In the genomic region with DNA sequence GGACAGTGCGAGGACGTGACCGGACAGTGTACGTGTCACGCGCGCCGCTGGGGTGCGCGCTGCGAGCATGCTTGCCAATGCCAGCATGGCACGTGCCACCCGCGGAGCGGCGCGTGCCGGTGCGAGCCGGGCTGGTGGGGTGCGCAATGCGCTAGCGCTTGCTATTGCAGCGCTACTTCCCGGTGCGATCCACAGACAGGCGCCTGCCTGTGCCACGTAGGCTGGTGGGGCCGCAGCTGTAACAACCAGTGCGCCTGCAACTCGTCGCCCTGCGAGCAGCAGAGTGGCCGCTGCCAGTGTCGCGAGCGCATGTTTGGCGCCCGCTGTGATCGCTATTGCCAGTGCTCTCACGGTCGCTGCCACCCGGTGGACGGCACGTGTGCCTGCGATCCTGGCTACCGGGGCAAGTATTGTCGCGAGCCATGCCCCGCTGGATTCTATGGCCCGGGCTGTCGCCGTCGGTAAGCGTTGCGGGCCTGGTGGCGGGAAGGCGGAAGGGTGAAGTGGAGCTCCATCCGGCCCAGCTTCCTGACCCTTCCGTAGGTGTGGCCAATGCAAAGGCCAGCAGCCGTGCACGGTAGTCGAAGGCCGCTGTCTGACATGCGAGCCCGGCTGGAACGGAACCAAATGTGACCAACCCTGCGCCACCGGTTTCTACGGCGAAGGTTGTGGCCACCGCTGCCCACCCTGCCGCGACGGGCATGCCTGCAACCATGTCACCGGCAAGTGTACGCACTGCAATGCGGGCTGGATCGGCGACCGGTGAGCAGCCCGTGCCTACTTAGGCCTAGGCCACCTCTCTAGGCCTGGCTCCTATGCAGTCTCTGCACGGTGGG, we compare ENCODE assay signal across 7 mouse cellular contexts. TPM values are rescaled to one million over a fixed set of nuclear protein-coding genes. Genes with fewer than 3 reads are reported as not detected.
DNase-seq lines count a peak whose midpoint lies in the region; ATAC-seq and TF ChIP-seq lines count a peak whose summit lies in the region.

No protein-coding gene starts in this region.

- H3K36me3 ChIP-seq in heart, postnatal 0 days (replicated peaks; ENCODE audit: control insufficient read depth, insufficient read depth, low read length), result no peaks in the 10 kb centered on the region
- no peaks in the 10 kb centered on the region for H3K36me3 ChIP-seq in midbrain, embryonic 10.5 days
- H3K36me3 ChIP-seq in stomach, embryonic 14.5 days (ENCODE audit: control insufficient read depth, insufficient read depth, low read length), result peaks cover 15% of the 10 kb centered on the region

- peak overlapping the region; percentile 51 for H3K4me2 ChIP-seq in heart, postnatal 0 days (ENCODE audit: low read depth, low read length)
- H3K4me2 ChIP-seq in stomach, embryonic 14.5 days (replicated peaks; ENCODE audit: low read depth, low read length), result peak overlapping the region; percentile 42

- intact Hi-C loops in left cerebral cortex, postnatal 14 days (cut with DNase I), result no loop called here

- WGBS in heart, postnatal 0 days, result 12% methylated on average over 83 of the region's 83 CpGs
- 2% methylated on average over 83 of the region's 83 CpGs for WGBS in midbrain, embryonic 10.5 days
- 24% methylated on average over 83 of the region's 83 CpGs for WGBS in stomach, embryonic 14.5 days

- H3K27me3 ChIP-seq in heart, postnatal 0 days (ENCODE audit: control insufficient read depth, insufficient read depth, low read length), result peaks cover 85% of the 10 kb centered on the region
- H3K27me3 ChIP-seq in midbrain, embryonic 10.5 days (ENCODE audit: low read depth, poor library complexity, severe bottlenecking), result peaks cover 100% of the 10 kb centered on the region
- H3K27me3 ChIP-seq in stomach, embryonic 14.5 days (ENCODE audit: control insufficient read depth, insufficient read depth, low read length), result peaks cover 25% of the 10 kb centered on the region

- H3K9ac ChIP-seq in heart, postnatal 0 days (replicated peaks; ENCODE audit: low read depth, low read length), result no peak overlapping the region
- H3K9ac ChIP-seq in stomach, embryonic 14.5 days (replicated peaks; ENCODE audit: low read depth, low read length), result 0 out of 2 replicates have a peak overlapping the region, but pooled peaks have one; percentile 1

- TF ChIP-seq EP300 in heart, postnatal 0 days (IDR thresholded peaks at IDR 0.05; ENCODE audit: low read depth), result no peak

- 0 out of 2 replicates have a peak, but pooled peaks have one; percentile 12 for ATAC-seq in common myeloid progenitor, adult 5-6 weeks (replicated peaks; ENCODE audit: low read depth, poor library complexity, severe bottlenecking)
- no peak for ATAC-seq in heart, postnatal 0 days (ENCODE audit: insufficient read depth, low read depth)
- ATAC-seq in stomach, embryonic 14.5 days (ENCODE audit: insufficient number of reproducible peaks, insufficient read depth, low FRiP score, low read depth), result no peak

- peaks cover 17% of the 10 kb centered on the region for H3K4me1 ChIP-seq in heart, postnatal 0 days (ENCODE audit: control insufficient read depth, insufficient read depth)
- peaks cover 67% of the 10 kb centered on the region for H3K4me1 ChIP-seq in midbrain, embryonic 10.5 days
- peaks cover 61% of the 10 kb centered on the region for H3K4me1 ChIP-seq in stomach, embryonic 14.5 days (ENCODE audit: control insufficient read depth, insufficient read depth, low read length)

- TF ChIP-seq CTCF in heart, postnatal 0 days (IDR thresholded peaks at IDR 0.05; ENCODE audit: low read depth), result no peak

- no peak overlapping the region for H3K27ac ChIP-seq in heart, postnatal 0 days (ENCODE audit: low read depth)
- no peak overlapping the region for H3K27ac ChIP-seq in midbrain, embryonic 10.5 days (replicated peaks)
- no peak overlapping the region for H3K27ac ChIP-seq in stomach, embryonic 14.5 days (ENCODE audit: low read length)

- peak overlapping the region; percentile 34 for H3K4me3 ChIP-seq in heart, postnatal 0 days (ENCODE audit: low read depth, low read length)
- H3K4me3 ChIP-seq in midbrain, embryonic 10.5 days, result peak overlapping the region; percentile 48
- peak overlapping the region; percentile 24 for H3K4me3 ChIP-seq in stomach, embryonic 14.5 days (ENCODE audit: low read depth, low read length)

- peak; percentile 53 for DNase-seq in thymus, postnatal 4 days
- no peak for DNase-seq in thymus, postnatal 0 days (ENCODE audit: low spot score)
- no peak for DNase-seq in heart, postnatal 0 days (ENCODE audit: low spot score)
- DNase-seq in left cerebral cortex, postnatal 14 days (ENCODE audit: low spot score in 2 of 2), result peak; percentile 64 to 75
- peak; percentile 51 for DNase-seq in midbrain, embryonic 10.5 days (ENCODE audit: low spot score)

- H3K9me3 ChIP-seq in heart, postnatal 0 days (replicated peaks; ENCODE audit: control insufficient read depth, low read length), result no peaks in the 10 kb centered on the region
- H3K9me3 ChIP-seq in midbrain, embryonic 10.5 days (replicated peaks), result no peaks in the 10 kb centered on the region
- H3K9me3 ChIP-seq in stomach, embryonic 14.5 days (ENCODE audit: control insufficient read depth, low read depth, low read length), result no peaks in the 10 kb centered on the region

RNA-seq across cellular contexts. Expression of a gene that starts 6.0 kb away (rescaled TPM):
- 3.6 and 4.3 TPM in 2 replicates for polyA plus RNA-seq in thymus, postnatal 0 days (2015; fragmentation: Nextera tagmentation; extraction: Ambion mirVana)
- total RNA-seq in common myeloid progenitor, adult 5-6 weeks (2017), result not detected in 2 replicates
- 19.3 and 25.4 TPM in 2 replicates for total RNA-seq in heart, postnatal 0 days (2014; rRNA removed; ENCODE audit: low replicate concordance)
- polyA plus RNA-seq in heart, postnatal 0 days (2015; fragmentation: Nextera tagmentation; extraction: Ambion mirVana), result 2.6 and 2.8 TPM in 2 replicates
- total RNA-seq in left cerebral cortex, postnatal 14 days (2021), result 1 to 10 TPM; 3.8 to 4.5 TPM
- polyA plus RNA-seq in midbrain, embryonic 10.5 days (2016; fragmentation: Nextera tagmentation; extraction: Ambion mirVana), result 4.1 TPM in 2 replicates
- 17.8 and 23.3 TPM in 2 replicates for polyA plus RNA-seq in stomach, embryonic 14.5 days (2014; fragmentation: Nextera tagmentation; extraction: Ambion mirVana)

RNA-seq across cellular contexts. Expression of a gene that starts 29.9 kb away (rescaled TPM):
- not detected in 2 replicates for polyA plus RNA-seq in thymus, postnatal 0 days (2015; fragmentation: Nextera tagmentation; extraction: Ambion mirVana)
- total RNA-seq in common myeloid progenitor, adult 5-6 weeks (2017), result not detected in 2 replicates
- total RNA-seq in heart, postnatal 0 days (2014; rRNA removed; ENCODE audit: low replicate concordance), result not detected in 2 replicates
- polyA plus RNA-seq in heart, postnatal 0 days (2015; fragmentation: Nextera tagmentation; extraction: Ambion mirVana), result not detected in 2 replicates
- 1 to 10 TPM; 3.5 to 5.0 TPM for total RNA-seq in left cerebral cortex, postnatal 14 days (2021)
- 0.21 TPM in 1 of 2 replicates, not detected in the other for polyA plus RNA-seq in midbrain, embryonic 10.5 days (2016; fragmentation: Nextera tagmentation; extraction: Ambion mirVana)
- polyA plus RNA-seq in stomach, embryonic 14.5 days (2014; fragmentation: Nextera tagmentation; extraction: Ambion mirVana), result not detected in 2 replicates

RNA-seq across cellular contexts. Expression of a gene that starts 35.1 kb away (rescaled TPM):
- polyA plus RNA-seq in thymus, postnatal 0 days (2015; fragmentation: Nextera tagmentation; extraction: Ambion mirVana), result 0.83 and 1.3 TPM in 2 replicates
- 5.4 TPM in 1 of 2 replicates, not detected in the other for total RNA-seq in common myeloid progenitor, adult 5-6 weeks (2017)
- 0.27 and 1.1 TPM in 2 replicates for total RNA-seq in heart, postnatal 0 days (2014; rRNA removed; ENCODE audit: low replicate concordance)
- 0.25 and 0.44 TPM in 2 replicates for polyA plus RNA-seq in heart, postnatal 0 days (2015; fragmentation: Nextera tagmentation; extraction: Ambion mirVana)
- total RNA-seq in left cerebral cortex, postnatal 14 days (2021), result 10 to 100 TPM; 11.7 to 14.6 TPM
- 1.8 and 1.9 TPM in 2 replicates for polyA plus RNA-seq in midbrain, embryonic 10.5 days (2016; fragmentation: Nextera tagmentation; extraction: Ambion mirVana)
- 2.4 and 3.4 TPM in 2 replicates for polyA plus RNA-seq in stomach, embryonic 14.5 days (2014; fragmentation: Nextera tagmentation; extraction: Ambion mirVana)

RNA-seq across cellular contexts. Expression of a gene that starts 43.6 kb away (rescaled TPM):
- 27.6 and 30.2 TPM in 2 replicates for polyA plus RNA-seq in thymus, postnatal 0 days (2015; fragmentation: Nextera tagmentation; extraction: Ambion mirVana)
- total RNA-seq in common myeloid progenitor, adult 5-6 weeks (2017), result 27.0 and 33.2 TPM in 2 replicates
- total RNA-seq in heart, postnatal 0 days (2014; rRNA removed; ENCODE audit: low replicate concordance), result 42.0 and 47.4 TPM in 2 replicates
- 21.7 and 23.0 TPM in 2 replicates for polyA plus RNA-seq in heart, postnatal 0 days (2015; fragmentation: Nextera tagmentation; extraction: Ambion mirVana)
- 10 to 100 TPM; 93.6 to 98.8 TPM for total RNA-seq in left cerebral cortex, postnatal 14 days (2021)
- 52.6 and 57.4 TPM in 2 replicates for polyA plus RNA-seq in midbrain, embryonic 10.5 days (2016; fragmentation: Nextera tagmentation; extraction: Ambion mirVana)
- 69.8 and 76.6 TPM in 2 replicates for polyA plus RNA-seq in stomach, embryonic 14.5 days (2014; fragmentation: Nextera tagmentation; extraction: Ambion mirVana)

Comparison
In these comparisons a context has a peak if more than half of its experiments do, and no peak if none do; other contexts are left out.
1. DNase-seq: peak in thymus, postnatal 4 days (single experiment), left cerebral cortex, postnatal 14 days (2 of 2) and midbrain, embryonic 10.5 days (single experiment); none in thymus, postnatal 0 days (single experiment) and heart, postnatal 0 days (single experiment).
2. Peak in every context shown above with its lines, with median percentiles within 50 percentile points of each other: H3K4me3 ChIP-seq.